Mouse (Mus musculus) urinary bladder, postnatal 36 days (tissue): Measurements from ENCODE around the gene Bcl7c.

ENCODE experiments used
- DNase-seq, 2 experiments: peaks; one replicate each; pipeline ENCODE4 v3.0.0; 2022; ENCODE audit warnings: low spot score in 2 of 2, mixed read lengths in 1 of 2

The Bcl7c gene

GRCm38 (mm10) chr7:127685304-127686018 lies 23.3 kb downstream of the Bcl7c start:
- no peak for DNase-seq

DNA sequence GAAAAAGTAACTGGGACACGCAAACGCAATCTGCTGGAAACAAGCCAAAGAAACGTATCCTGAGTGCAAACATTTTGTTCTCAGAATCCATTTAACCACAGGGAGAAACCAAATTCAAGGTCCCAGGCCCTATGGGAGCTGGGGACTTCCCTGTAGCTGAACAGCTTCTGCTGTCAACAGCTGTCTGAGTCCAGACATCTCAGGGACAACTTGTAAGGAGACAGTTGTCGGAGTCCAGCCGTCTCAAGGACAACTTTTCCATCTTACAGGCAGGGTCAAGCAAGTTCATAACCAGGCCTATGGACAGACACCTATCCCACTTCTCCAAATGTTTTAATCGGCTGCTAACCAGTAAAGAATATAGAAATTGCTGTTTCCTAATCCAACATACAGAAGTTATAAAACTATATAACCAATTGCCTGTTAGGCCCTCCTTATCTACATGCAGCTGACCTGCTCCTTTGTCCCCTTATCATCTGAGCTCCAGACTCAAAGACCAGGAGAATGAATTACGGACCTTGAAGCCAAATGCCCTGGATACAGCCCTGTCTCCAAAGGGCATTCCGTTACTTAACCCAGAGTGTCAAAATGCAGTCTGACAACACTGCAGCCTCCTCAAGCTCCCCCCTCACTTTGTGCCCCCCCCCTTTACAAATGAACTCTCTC lies 26.7 kb downstream of the Bcl7c start:
- no peak for DNase-seq

DNA sequence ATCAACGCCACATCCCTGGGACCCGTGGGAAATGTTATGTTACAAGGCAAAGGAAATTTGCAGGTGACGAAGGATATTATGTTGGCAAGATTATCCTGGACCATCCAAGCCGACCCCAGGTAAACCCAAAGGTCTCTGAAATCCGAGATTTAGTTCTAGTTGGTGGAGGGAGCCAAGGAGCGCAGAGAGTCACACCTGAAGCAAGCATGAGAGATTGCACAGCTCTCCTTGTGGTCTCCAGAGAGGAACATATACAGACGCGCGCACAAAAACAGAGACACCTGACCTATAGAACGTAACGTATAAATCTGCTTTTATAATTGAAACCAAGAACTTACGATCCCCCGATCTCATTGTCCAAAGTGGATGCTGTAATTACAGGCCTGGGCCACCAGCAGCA lies 28.2 kb downstream of the Bcl7c start:
- no peak for DNase-seq

DNA sequence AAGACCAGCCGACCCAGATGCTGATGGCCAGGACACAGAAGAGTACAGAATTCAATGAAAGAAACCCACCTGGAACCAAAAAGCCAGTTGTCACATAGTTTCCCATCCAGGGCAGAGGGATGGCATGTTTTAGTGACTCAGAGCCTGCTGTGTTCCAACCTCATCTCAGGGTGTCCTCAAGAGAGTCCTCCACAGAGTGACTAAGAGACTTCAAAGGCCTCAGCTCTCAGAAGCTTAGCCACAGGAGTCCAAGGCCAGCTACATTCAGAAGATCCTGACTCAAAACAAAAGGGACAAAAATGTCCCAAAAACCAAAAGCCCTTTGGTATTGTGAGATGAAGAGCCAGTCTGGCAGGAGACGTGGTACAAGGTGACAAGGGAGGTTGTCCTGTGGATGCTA lies 29.9 kb downstream of the Bcl7c start:
- DNase-seq = no peak

DNA sequence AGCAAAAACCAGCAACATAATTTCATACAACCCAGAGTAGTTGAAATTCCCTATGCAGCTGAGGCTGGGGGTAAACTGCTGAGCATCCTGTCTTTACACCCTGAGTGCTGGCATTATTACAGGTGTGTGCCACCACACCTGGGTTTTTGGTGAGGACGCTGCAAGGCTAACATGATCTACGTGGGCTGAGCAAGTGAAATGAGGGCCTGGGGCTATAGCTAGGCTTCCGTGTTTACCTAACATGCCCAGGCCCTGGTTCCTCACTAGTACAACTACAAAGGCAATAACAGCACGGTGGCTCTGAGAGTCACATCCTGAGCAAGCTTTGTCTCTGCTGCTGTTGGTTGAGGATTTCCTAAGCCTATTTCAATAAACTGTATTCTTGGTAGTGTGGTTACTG lies 31.1 kb downstream of the Bcl7c start:
- no peak for DNase-seq

DNA sequence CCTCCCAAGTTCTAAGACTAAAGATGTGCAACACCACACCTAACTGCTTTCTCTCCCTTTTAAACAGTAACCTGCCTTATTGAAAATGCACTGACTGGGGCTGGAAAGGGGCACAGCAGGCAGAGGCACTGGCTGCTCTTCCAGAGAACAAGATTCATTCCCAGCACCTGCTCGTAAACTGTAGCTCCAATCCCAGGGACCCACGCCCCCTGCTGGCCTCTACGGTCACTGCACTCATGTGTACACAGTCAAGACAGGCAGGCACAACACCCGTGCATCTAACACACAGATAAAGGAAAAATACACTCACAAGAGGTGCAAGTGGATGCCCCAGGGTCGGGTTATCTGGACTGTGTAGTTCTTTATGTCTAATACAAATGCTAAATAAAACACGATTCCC lies 31.7 kb downstream of the Bcl7c start:
- no peak for DNase-seq

GRCm38 (mm10) chr7:127675391-127675811 lies 33.3 kb downstream of the Bcl7c start:
- no peak for DNase-seq

- DNase-seq = peak; percentile 67 to 81
Observed at GRCm38 (mm10) chr7:127674977-127675376, 33.8 kb downstream of the Bcl7c start.

DNA sequence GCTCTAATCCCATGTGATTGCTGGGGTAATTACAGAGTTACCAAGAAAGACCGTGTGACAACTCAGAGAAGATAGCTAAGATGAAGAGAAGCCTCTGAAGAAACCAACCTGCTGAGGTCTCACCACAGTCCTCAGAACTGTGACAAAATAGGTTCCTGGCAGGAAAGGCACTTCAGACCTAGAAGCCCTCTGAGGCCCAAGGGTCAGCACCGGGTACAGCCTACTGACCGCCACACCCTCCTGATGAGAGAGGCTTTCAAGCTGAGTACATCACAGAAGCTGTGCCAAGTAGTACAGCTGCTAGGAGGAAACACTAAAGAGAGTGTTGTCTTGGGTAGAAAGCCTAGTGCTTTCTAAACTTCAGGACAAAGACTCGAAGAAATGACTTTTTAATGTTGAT lies 36.0 kb downstream of the Bcl7c start:
- no peak for DNase-seq

DNA sequence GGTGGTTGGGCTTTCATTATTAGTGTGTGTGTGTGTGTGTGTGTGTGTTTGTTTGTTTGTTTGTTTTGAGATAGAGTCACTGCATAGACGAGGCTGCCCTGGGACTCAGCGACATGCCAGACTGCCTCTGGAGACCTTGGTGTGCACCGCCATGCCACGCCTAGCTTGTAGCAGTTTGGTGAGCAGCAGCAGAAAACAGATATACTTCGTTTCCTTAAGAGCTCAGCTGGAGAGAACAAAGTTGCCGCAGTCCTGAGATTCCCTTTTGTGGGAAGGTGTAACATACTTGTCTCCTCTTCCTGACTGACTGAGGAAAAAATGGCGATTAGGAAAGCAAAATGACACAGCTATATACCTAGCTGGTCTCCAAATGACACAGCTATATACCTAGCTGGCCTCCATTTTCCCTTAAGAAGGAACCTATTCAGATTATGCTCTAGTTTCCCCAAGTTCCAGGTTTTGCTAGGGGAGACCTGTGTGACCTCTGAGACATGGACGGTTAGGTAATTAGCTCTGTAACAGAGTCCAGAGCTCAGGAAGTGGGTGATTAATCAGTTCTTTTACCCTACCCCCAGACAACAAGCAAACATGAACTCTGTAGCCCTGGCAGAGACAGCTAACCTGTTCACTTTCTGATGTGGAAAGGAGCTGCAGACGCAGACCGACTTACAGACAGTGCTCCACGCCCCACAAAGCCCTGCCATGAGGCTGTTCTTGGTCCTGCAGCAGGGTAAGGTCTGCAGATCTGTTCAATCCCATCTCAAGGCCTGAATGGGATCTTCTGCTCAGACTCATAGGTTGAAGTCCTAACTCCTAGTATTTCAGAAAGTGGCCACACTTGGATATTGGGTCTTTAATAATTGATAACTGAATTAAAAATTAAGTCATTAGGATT lies 36.6 kb downstream of the Bcl7c start:
- DNase-seq = no peak

DNA sequence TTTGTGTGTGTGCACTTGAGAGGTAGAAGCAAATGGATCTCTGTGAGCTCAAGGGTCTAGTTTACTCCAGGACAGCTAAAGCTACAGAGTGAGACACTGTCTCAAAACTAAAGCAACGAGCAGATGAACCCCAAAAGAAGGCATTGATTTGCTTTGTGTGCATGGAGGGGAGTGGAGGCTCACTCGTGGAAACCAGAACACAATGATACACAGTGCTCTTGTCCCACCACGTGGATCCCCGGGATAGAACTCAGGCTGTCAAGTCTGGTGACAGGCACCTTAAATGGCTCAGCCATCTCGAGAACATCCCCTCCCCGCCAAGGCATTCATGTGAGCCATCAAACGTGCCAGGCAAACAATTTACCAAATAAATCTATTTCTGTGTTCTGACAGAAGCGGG lies 41.6 kb downstream of the Bcl7c start:
- DNase-seq = no peak

- no peak for DNase-seq
Observed at GRCm38 (mm10) chr7:127666679-127667078, 42.1 kb downstream of the Bcl7c start.

- no peak for DNase-seq
Observed at GRCm38 (mm10) chr7:127666066-127666654, 42.6 kb downstream of the Bcl7c start.

- no peak for DNase-seq
Observed at GRCm38 (mm10) chr7:127662926-127663325, 45.8 kb downstream of the Bcl7c start.

DNA sequence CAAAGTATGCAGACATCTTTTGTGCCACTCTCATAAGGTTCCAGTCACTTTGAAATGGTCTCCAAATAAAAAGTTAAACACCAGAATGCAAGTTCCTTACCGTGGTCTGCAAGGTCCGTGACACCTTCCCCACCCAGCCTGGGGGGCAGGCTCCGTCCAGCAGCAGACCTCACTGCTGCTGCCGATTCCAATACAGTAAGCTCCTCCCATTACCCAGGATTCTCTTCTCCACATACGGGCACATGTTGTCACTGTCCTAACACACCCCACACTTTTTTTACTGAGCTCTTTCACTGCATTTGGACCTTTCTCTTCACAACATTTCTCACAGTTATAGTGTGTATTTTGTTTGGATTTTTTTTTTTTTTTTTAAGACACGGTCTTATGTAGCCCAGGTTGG lies 46.9 kb downstream of the Bcl7c start:
- DNase-seq = no peak

DNA sequence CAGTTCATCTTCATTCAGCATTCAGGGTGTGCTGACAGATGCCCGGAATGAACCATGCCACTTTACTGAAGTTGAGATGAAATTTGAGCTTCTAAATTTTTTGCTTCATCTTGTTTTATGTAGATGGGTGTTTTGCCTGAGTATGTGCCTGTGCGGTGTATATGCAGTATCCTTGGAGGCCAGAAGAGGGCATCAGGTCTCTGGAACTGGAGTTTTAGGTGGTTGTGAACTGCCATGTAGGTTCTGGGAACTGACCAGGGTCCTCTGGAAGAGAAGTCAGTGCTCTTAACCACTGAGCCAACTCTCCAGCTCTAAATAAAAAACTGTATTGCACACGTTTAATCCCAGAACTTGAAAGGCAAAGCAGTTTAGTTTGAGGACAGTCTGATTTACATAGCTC lies 47.9 kb downstream of the Bcl7c start:
- no peak for DNase-seq

- DNase-seq = peak in 1 of 2 experiments; percentile 41
Observed at GRCm38 (mm10) chr7:127656946-127657345, 51.8 kb downstream of the Bcl7c start.

- no peak for DNase-seq
Observed at GRCm38 (mm10) chr7:127654318-127654717, 54.4 kb downstream of the Bcl7c start.

DNA sequence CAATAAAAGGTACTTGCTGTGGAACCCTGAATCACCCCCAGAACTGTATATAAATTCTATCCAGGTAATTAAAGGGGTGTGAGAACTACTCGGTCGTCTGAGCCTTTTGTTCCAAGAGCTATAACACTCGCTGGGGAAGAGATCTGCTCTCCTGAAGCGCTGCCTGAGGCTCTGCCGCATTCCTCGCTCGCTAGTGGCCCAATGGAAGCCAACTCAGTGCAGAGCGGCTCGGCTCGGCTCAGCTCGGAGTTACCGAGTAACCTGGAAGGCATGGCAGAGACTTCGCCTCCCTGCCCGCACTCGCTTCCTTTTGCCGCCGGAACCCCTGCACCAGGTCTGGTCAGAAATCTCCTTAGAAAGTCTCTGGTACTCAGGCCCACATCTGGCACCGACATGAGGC lies 56.7 kb downstream of the Bcl7c start:
- DNase-seq = no peak

- no peak for DNase-seq
Observed at GRCm38 (mm10) chr7:127651624-127652023, 57.1 kb downstream of the Bcl7c start.

GRCm38 (mm10) chr7:127649206-127649605 lies 59.5 kb downstream of the Bcl7c start:
- no peak for DNase-seq
